Mouse (Mus musculus) small intestine, adult 2 months (tissue): ENCODE measurements around the gene Lrrc58.

Experiments used
- CTCF ChIP-seq: fragments of 200-500 bp; IDR thresholded peaks from 2 replicates; pipeline ENCODE4 v1.5.1; 2012; ENCODE audit warnings: low read depth, mild to moderate bottlenecking, control low read depth, inconsistent platforms, low read length, moderate library complexity, mixed read lengths; ENCODE audit not compliant: insufficient replicate concordance, insufficient read length; ENCODE audit errors: extremely low read depth
- POLR2A ChIP-seq: fragments of 200-500 bp; IDR thresholded peaks from 2 replicates; pipeline ENCODE4 v1.6.1; 2012; ENCODE audit warnings: low read depth, mild to moderate bottlenecking, control low read depth, inconsistent platforms, low read length, moderate library complexity

DNA sequence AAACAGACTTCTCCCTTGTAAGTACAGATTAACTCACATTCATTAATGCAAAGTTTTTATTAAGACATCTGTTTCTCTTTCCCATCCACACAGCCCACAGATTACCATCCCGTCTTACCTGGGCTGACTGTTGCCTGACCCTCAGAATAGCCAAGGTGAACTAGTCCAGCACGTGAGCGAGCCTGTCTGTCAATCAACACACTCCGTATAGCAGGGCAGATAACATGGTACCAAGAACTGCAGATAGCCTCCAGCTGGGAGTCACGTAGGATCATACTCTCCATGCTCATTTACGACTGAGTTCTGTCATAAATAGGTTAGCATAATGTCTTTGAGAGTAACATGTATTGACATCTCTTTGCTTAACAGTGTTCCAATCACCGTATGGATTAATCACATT, 7.2 kb upstream of the Lrrc58 start, which contains the start of gene Gm36028:
- TF ChIP-seq CTCF (no peak), POLR2A (no peak)
